Mouse (Mus musculus) bone marrow macrophage, adult 2 months (primary cell): Measurements from ENCODE around the gene Dido1.

ENCODE experiments used
- CTCF ChIP-seq: IDR thresholded peaks from 2 replicates; pipeline ENCODE4 v1.5.1; 2012; ENCODE audit warnings: low read depth, mild to moderate bottlenecking, low read length, moderate library complexity
- POLR2A ChIP-seq: IDR thresholded peaks from 2 replicates; pipeline ENCODE4 v1.6.1; 2012; ENCODE audit warnings: mild to moderate bottlenecking, low read depth, low read length, borderline replicate concordance

DNA sequence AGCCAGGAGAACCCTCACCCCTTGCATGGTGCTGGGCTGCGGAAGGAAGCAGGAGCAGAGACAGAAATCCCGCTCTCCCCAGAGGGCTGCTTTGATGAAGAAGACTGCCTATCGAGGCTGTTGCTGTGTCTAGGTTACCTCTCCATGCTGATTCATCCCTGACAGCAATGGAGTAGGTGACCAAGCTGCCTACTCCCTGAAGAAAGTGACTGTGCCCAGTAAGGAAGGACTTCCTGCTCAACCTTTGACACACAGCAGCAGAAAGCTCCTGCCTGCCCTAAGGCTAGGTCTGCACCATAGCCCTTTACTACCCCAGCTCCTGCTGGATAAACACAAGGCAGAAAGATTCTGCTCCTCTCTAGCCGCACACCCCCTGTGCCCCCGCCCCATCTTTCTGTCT is 39.1 kb upstream of the Dido1 start:
- TF ChIP-seq CTCF (no peak), POLR2A (no peak)
